Mouse (Mus musculus) liver, embryonic 14.5 days (tissue): ENCODE measurements around the gene Rgl2. TPM values are rescaled to one million over a fixed set of nuclear protein-coding genes. Genes with fewer than 3 reads are reported as not detected.
A peak's percentile ranks its signal among the peaks of the same experiment; 100 is the strongest.
"Not testable (repeated sequence)": the region's sequence is repeated elsewhere in the genome, so short reads cannot be mapped to it uniquely, and the experiment has no call there.

Experiments
- ATAC-seq: fragments of 200-750 bp; cut with Nextera tagmentation; 2 replicates; pipeline ENCODE4 v1.8.0; 2017; ENCODE audit warnings: moderate number of reproducible peaks, mild to moderate bottlenecking, moderate library complexity; ENCODE audit not compliant: insufficient read depth
- DNase-seq, 3 experiments: peaks; one replicate each; pipeline ENCODE4 v3.0.0-alpha.2; 2012 to 2013; ENCODE audit warnings: low read depth in 3 of 3, low spot score in 3 of 3
- H3K27ac ChIP-seq: fragments of 300-500 bp; sonication (generic); 2 replicates; pipeline ENCODE4 v1.5.1; 2014; ENCODE audit warnings: moderate library complexity, mild to moderate bottlenecking, control low read depth, inconsistent platforms
- H3K27me3 ChIP-seq: fragments of 300-500 bp; sonication (generic); 2 replicates; pipeline ENCODE4 v1.6.1; 2014; ENCODE audit warnings: mild to moderate bottlenecking, low read length, moderate library complexity; ENCODE audit not compliant: control insufficient read depth, insufficient read depth
- H3K36me3 ChIP-seq: fragments of 300-500 bp; sonication (generic); replicated peaks from 2 replicates; pipeline ENCODE4 v1.6.1; 2014; ENCODE audit warnings: low read depth; ENCODE audit not compliant: control insufficient read depth, insufficient read depth
- H3K4me1 ChIP-seq, 2 experiments: fragments of 200-500 bp in 1 of 2; fragments of 300-500 bp in 1 of 2; sonication (generic) in 1 of 2; replicated peaks; 2 replicates each; pipeline ENCODE4 v1.6.1; 2012 to 2014; ENCODE audit warnings: antibody characterized with exemption in 1 of 2, inconsistent platforms in 1 of 2, low read length in 1 of 2; ENCODE audit not compliant: control insufficient read depth in 2 of 2, insufficient read depth in 2 of 2
- H3K4me2 ChIP-seq: fragments of 300-500 bp; sonication (generic); 2 replicates; pipeline ENCODE4 v1.6.1; 2014; ENCODE audit warnings: low read depth, mild to moderate bottlenecking, control low read depth, moderate library complexity
- H3K4me3 ChIP-seq, 2 experiments: fragments of 200-500 bp in 1 of 2; fragments of 300-500 bp in 1 of 2; sonication (generic) in 1 of 2; 2 replicates each; pipeline ENCODE4 v1.5.1; 2012 to 2014; ENCODE audit warnings: low read depth in 2 of 2, low read length in 2 of 2, mild to moderate bottlenecking in 2 of 2, control low read depth in 1 of 2, inconsistent platforms in 1 of 2, moderate library complexity in 1 of 2; ENCODE audit not compliant: insufficient read depth in 1 of 2
- H3K9ac ChIP-seq: fragments of 300-500 bp; sonication (generic); replicated peaks from 2 replicates; pipeline ENCODE4 v1.6.1; 2014; ENCODE audit warnings: mild to moderate bottlenecking, control low read depth, moderate library complexity
- H3K9me3 ChIP-seq: fragments of 300-500 bp; sonication (generic); 2 replicates; pipeline ENCODE4 v1.6.1; 2016; ENCODE audit warnings: low read length, mixed read lengths; ENCODE audit not compliant: control insufficient read depth
- CTCF ChIP-seq: IDR thresholded peaks from 2 replicates; pipeline ENCODE4 v1.5.1; 2016; ENCODE audit warnings: antibody characterized with exemption, low read depth, control low read depth
- EP300 ChIP-seq: IDR thresholded peaks from 2 replicates; pipeline ENCODE4 v1.6.1; 2016; ENCODE audit warnings: antibody characterized with exemption, low read depth
- WGBS: fragments of 180-500 bp; shearing (Covaris S2); extraction: QIAGEN DNeasy Blood & Tissue Kit; methylation state at CpG from one replicate; pipeline ENCODE4 v1.1.7; 2014; ENCODE audit not compliant: insufficient replicate concordance; 5-methylcytosine and 5-hydroxymethylcytosine counted together
- polyA plus RNA-seq, 2 experiments: library from polyadenylated mRNA; depleted of rRNA in 1 of 2; stranded (reverse) in 1 of 2; unstranded in 1 of 2; fragments of >200 nt; fragmentation: Nextera tagmentation in 1 of 2; extraction: Ambion mirVana in 1 of 2; gene quantifications; 2 replicates each; pipeline versions ENCODE4 v1.2.1 to v1.2.3; 2012 to 2014

Rgl2 gene
- polyA plus RNA-seq, 2 experiments = 4.9 to 17.0 TPM

GRCm38 (mm10) chr17:33890533-33891059 lies 38.7 kb upstream of the Rgl2 start, which contains the start of gene Kifc1:
TSS of gene Kifc1 (minus strand) at chr17:33890661.
- H3K9me3 ChIP-seq = no peaks in the 10 kb centered on the region
- under 1% methylated on average over 49 of the region's 49 CpGs for WGBS
- H3K4me2 ChIP-seq = peak within 1 kb of the TSS; percentile 91
- peaks cover 14% of the 10 kb centered on the region for H3K36me3 ChIP-seq
- H3K9ac ChIP-seq = peak within 1 kb of the TSS; percentile 95
- TF ChIP-seq CTCF (peak; percentile 100), EP300 (no peak; the same call in 1 of the 2 replicates)
- ATAC-seq (peak; percentile 96), DNase-seq (peak; percentile 98 to 99 (median 99))
- H3K4me3 ChIP-seq = peak within 1 kb of the TSS; percentile 83 to 85
- H3K27me3 ChIP-seq = no peaks in the 10 kb centered on the region
- H3K27ac ChIP-seq = peak within 1 kb of the TSS; percentile 69
- H3K4me1 ChIP-seq = peaks cover 10 to 15% of the 10 kb centered on the region in 2 experiments

- no peaks in the 10 kb centered on the region for H3K27me3 ChIP-seq
- no peak overlapping the region for H3K27ac ChIP-seq
- 55% methylated on average over 2 of the region's 2 CpGs for WGBS
- no peaks in the 10 kb centered on the region for H3K9me3 ChIP-seq
- no peak overlapping the region for H3K4me3 ChIP-seq
- no peak overlapping the region for H3K4me2 ChIP-seq
- DNase-seq = no peak
- no peak for ATAC-seq
- peaks cover 6% of the 10 kb centered on the region for H3K36me3 ChIP-seq
- H3K9ac ChIP-seq = no peak overlapping the region
- H3K4me1 ChIP-seq = peaks cover 10 to 15% of the 10 kb centered on the region in 2 experiments
- no peak for TF ChIP-seq CTCF
- TF ChIP-seq EP300 = no peak
These were observed 38.0 kb upstream of the Rgl2 start for GRCm38 (mm10) chr17:33891357-33891756.

- not testable (repeated sequence) for H3K9me3 ChIP-seq, H3K4me3 ChIP-seq, ATAC-seq, H3K4me2 ChIP-seq, H3K9ac ChIP-seq, H3K27ac ChIP-seq, H3K36me3 ChIP-seq, H3K27me3 ChIP-seq, DNase-seq
- peak; percentile 33; the same call in 1 of the 2 replicates for TF ChIP-seq CTCF
- H3K4me1 ChIP-seq = peaks cover 10 to 15% of the 10 kb centered on the region in 2 experiments
- WGBS = 50% methylated on average over 6 of the region's 6 CpGs
These were observed 37.5 kb upstream of the Rgl2 start for GRCm38 (mm10) chr17:33891892-33892291.

GRCm38 (mm10) chr17:33892429-33892828 lies 36.9 kb upstream of the Rgl2 start:
- Histone ChIP-seq H3K9me3 (no peaks in the 10 kb centered on the region), H3K4me1 (peaks cover 10 to 18% of the 10 kb centered on the region in 2 experiments), H3K9ac (no peak overlapping the region), H3K27me3 (no peaks in the 10 kb centered on the region), H3K27ac (no peak overlapping the region), H3K4me2 (no peak overlapping the region), H3K4me3 (no peak overlapping the region), H3K36me3 (no peaks in the 10 kb centered on the region)
- 43% methylated on average over 7 of the region's 7 CpGs for WGBS
- TF ChIP-seq EP300 = no peak
- DNase-seq = no peak
- no peak for ATAC-seq

GRCm38 (mm10) chr17:33893011-33893410 lies 36.3 kb upstream of the Rgl2 start:
- not testable (repeated sequence) for H3K4me3 ChIP-seq, DNase-seq, H3K9me3 ChIP-seq, H3K9ac ChIP-seq, H3K27me3 ChIP-seq, ATAC-seq, H3K4me2 ChIP-seq, H3K36me3 ChIP-seq, H3K27ac ChIP-seq
- H3K4me1 ChIP-seq = peaks cover 13 to 18% of the 10 kb centered on the region in 2 experiments
- WGBS = 62% methylated on average over 4 of the region's 4 CpGs
